Mouse (Mus musculus) cerebellum, postnatal 14 days (tissue): ENCODE data around the gene Fkbp4.
"Not testable (repeated sequence)": the region's sequence is repeated elsewhere in the genome, so short reads cannot be mapped to it uniquely, and the experiment has no call there.

ENCODE experiments used
- DNase-seq, 2 experiments: peaks; one replicate each; pipeline ENCODE4 v3.0.0; 2021; ENCODE audit warnings: mixed read lengths in 2 of 2

Fkbp4 gene

DNA sequence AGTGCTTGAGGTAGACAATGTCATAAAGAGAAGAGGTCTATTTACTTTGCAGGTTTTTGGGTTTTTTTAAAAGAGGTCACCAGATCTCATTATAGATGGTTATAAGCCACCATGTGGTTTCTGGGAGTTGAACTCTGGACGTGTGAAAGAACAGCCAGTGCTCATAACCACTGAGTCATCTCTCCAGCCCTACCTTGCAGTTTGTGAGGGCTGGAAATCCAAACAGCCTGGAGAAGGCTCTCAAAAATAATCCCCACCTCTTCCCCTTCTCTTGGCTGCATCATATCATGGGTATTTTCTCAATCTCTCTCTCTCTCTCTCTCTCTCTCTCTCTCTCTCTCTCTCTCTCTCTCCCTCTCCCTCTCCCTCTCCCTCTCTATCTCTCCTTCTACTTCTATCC, 47.8 kb downstream of the Fkbp4 start:
- DNase-seq: no peak

DNA sequence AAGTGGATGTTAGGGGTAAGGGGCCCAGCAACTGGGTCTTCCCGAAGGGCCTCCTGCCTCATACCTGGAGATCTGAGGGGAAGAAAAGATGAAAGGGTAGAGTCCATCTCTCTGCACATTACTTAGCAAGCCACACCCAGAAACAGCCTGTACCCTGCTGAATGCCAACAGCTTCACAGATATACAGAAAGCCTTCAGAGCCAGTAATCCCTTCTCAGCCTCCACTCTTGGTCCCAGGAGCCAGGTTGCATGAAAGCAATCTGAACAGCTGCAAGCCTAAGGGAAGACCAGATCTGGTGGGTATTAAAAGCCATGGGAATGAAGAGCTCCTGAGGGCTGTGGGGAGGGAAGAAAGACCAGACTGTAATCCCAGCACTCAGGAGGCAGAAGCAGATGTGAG, 49.3 kb downstream of the Fkbp4 start:
- no peak for DNase-seq

DNA sequence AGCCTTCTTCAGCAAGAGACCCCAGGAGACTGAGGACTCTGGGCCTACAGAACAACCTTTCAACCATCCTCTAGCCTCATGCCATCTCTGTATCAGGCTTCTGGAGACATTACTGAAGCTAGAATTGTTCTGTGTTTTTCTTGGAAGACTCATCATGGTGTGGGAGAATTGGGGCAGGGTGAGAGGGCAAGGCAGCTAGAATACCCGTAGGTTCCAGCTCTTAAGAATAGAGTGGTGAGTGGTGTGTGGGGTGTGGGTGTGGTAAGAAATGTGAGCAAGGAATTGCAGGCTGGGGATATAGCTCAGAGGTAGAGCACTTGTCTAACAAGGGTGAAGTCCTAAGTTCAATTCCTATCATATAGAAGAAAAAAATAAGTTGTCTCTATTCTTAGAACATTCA, 53.5 kb downstream of the Fkbp4 start:
- DNase-seq: no peak

DNA sequence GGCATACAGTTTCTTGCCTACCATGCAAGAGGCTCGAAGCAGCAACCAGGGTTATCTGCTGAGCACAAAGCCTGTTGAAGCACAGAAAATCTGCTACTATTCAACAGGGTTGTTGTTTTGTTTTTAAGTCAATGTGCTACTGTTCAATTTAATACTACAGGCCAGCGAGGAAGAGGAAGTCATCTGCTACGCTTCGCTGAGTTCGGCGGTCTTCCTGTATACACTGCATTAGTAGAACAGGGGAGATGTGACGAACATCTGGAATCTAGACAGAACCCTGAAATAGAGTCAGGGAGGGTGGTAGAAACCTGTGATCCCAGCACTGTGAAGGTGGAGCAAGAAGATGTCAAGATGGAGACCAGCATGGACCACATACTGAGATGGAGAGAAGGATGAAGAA, 54.7 kb downstream of the Fkbp4 start:
- no peak for DNase-seq

DNA sequence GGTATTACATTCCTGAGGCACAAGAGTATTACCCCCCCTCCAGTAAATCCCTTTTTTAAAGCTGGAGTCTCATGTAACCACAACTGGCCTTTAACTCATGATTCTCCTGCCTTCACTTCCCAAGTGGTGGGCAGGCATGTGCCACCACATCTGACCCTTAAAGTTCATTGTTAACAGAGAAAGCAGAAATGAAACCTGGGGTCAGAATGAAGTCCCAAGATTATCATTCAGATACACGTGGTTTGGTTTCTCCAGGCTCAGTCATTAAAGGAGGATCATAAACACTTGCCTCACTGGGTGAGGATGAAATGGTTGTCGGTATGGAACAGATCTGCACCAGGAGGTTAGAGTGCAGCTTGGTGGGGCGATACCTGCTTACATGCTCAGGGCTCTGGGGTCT, 57.2 kb downstream of the Fkbp4 start:
- DNase-seq: no peak

DNA sequence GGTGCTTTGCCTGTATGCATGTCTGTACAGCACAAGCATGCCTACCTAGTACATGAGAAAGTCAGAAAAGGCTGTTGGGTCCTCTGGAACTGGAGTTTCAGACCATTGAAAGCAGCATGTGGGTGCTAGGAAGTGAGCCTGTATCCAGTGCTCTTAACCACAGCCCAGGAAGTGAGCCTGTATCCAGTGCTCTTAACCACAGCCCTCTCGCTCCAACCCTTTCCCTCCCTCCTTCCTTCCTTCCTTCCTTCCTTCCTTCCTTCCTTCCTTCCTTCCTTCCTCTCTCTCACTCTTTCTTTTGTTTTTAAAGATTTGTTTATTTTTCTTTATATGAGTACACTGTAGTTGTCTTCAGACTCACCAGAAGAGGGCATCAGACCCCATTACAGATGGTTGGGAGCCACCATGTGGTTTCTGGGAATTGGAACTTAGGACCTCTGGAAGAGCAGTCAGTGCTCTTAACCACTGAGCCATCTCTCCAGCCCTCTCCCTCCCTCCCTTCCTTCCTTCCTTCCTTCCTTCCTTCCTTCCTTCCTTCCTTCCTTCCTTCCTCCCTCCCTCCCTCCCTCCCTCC, 57.8 kb downstream of the Fkbp4 start:
- DNase-seq: not testable (repeated sequence)
